Mouse (Mus musculus) embryonic facial prominence, embryonic 15.5 days (tissue): ENCODE results near the gene Galm. TPM values are rescaled to one million over a fixed set of nuclear protein-coding genes. Genes with fewer than 3 reads are reported as not detected.
"Not testable (repeated sequence)": the region's sequence is repeated elsewhere in the genome, so short reads cannot be mapped to it uniquely, and the experiment has no call there.

Experiments used
- ATAC-seq: fragments of 200-750 bp; cut with Nextera tagmentation; 2 replicates; pipeline ENCODE4 v1.8.0; 2017; ENCODE audit warnings: low read depth, moderate TSS enrichment; ENCODE audit not compliant: insufficient number of reproducible peaks, low FRiP score, low TSS enrichment
- H3K27ac ChIP-seq: fragments of 300-500 bp; sonication (generic); replicated peaks from 2 replicates; pipeline ENCODE4 v1.5.1; 2015; ENCODE audit warnings: mild to moderate bottlenecking, inconsistent platforms
- H3K27me3 ChIP-seq: fragments of 300-500 bp; sonication (generic); 2 replicates; pipeline ENCODE4 v1.6.1; 2015; ENCODE audit warnings: inconsistent platforms
- H3K36me3 ChIP-seq: fragments of 300-500 bp; sonication (generic); 2 replicates; pipeline ENCODE4 v1.6.1; 2015; ENCODE audit warnings: mild to moderate bottlenecking, inconsistent platforms
- H3K4me1 ChIP-seq: fragments of 300-500 bp; sonication (generic); 2 replicates; pipeline ENCODE4 v1.6.1; 2015; ENCODE audit warnings: inconsistent platforms
- H3K4me2 ChIP-seq: fragments of 300-500 bp; sonication (generic); replicated peaks from 2 replicates; pipeline ENCODE4 v1.6.1; 2015; ENCODE audit warnings: mild to moderate bottlenecking, inconsistent platforms
- H3K4me3 ChIP-seq: fragments of 300-500 bp; sonication (generic); replicated peaks from 2 replicates; pipeline ENCODE4 v1.5.1; 2015; ENCODE audit warnings: mild to moderate bottlenecking, inconsistent platforms
- H3K9ac ChIP-seq: fragments of 300-500 bp; sonication (generic); 2 replicates; pipeline ENCODE4 v1.6.1; 2015; ENCODE audit warnings: inconsistent platforms
- H3K9me3 ChIP-seq: fragments of 300-500 bp; sonication (generic); replicated peaks from 2 replicates; pipeline ENCODE4 v1.6.1; 2016; ENCODE audit warnings: inconsistent platforms
- WGBS: fragments of 180-500 bp; shearing (Covaris S2); methylation state at CpG from one replicate; pipeline ENCODE4 v1.1.7; 2015; 5-methylcytosine and 5-hydroxymethylcytosine counted together
- polyA plus RNA-seq: library from polyadenylated mRNA; unstranded; fragments of >200 nt; fragmentation: Nextera tagmentation; extraction: Ambion mirVana; gene quantifications from 2 replicates; pipeline ENCODE4 v1.2.1, GENCODE M21; 2015

Galm gene
- polyA plus RNA-seq, 1 experiment from 2014 or later, result 32.0 TPM

- WGBS, result 74% methylated on average over 2 of the region's 2 CpGs
- ATAC-seq, result no peak
- Histone ChIP-seq H3K27me3 (no peaks in the 10 kb centered on the region), H3K9me3 (no peaks in the 10 kb centered on the region), H3K9ac (no peak overlapping the region), H3K4me3 (no peak overlapping the region), H3K27ac (no peak overlapping the region), H3K4me1 (peaks cover 4% of the 10 kb centered on the region; the same call in 1 of the 2 replicates), H3K36me3 (no peaks in the 10 kb centered on the region), H3K4me2 (no peak overlapping the region)
Observed at GRCm38 (mm10) chr17:80220131-80220530, 92.9 kb downstream of the Galm start.

GRCm38 (mm10) chr17:80221202-80221601 is 93.9 kb downstream of the Galm start:
- Histone ChIP-seq H3K4me2 (no peak overlapping the region), H3K4me3 (no peak overlapping the region), H3K9me3 (no peaks in the 10 kb centered on the region), H3K4me1 (peaks cover 5% of the 10 kb centered on the region; the same call in 1 of the 2 replicates), H3K9ac (no peak overlapping the region), H3K27me3 (no peaks in the 10 kb centered on the region), H3K36me3 (no peaks in the 10 kb centered on the region), H3K27ac (no peak overlapping the region)
- WGBS, result 56% methylated on average over 9 of the region's 9 CpGs
- ATAC-seq, result no peak

GRCm38 (mm10) chr17:80221890-80222628 is 94.8 kb downstream of the Galm start:
- Histone ChIP-seq H3K27me3 (no peaks in the 10 kb centered on the region), H3K4me3 (no peak overlapping the region), H3K4me2 (no peak overlapping the region), H3K36me3 (no peaks in the 10 kb centered on the region), H3K4me1 (peaks cover 5% of the 10 kb centered on the region; the same call in 1 of the 2 replicates), H3K9me3 (no peaks in the 10 kb centered on the region), H3K27ac (no peak overlapping the region), H3K9ac (no peak overlapping the region)
- no peak for ATAC-seq
- 73% methylated on average over 3 of the region's 3 CpGs for WGBS

GRCm38 (mm10) chr17:80223829-80224228 is 96.6 kb downstream of the Galm start:
- Histone ChIP-seq H3K9ac (peak overlapping the region; percentile 56; the same call in 1 of the 2 replicates), H3K4me2 (peak overlapping the region; percentile 61), H3K36me3 (peaks cover 12% of the 10 kb centered on the region; the same call in 1 of the 2 replicates), H3K4me3 (peak overlapping the region; percentile 59), H3K27me3 (no peaks in the 10 kb centered on the region), H3K27ac (peak overlapping the region; percentile 91), H3K9me3 (no peaks in the 10 kb centered on the region), H3K4me1 (peaks cover 5% of the 10 kb centered on the region; the same call in 1 of the 2 replicates)
- WGBS, result 5% methylated on average over 9 of the region's 9 CpGs
- no peak for ATAC-seq

GRCm38 (mm10) chr17:80224326-80225116 is 97.2 kb downstream of the Galm start, which contains the start of gene Gemin6:
Gemin6 (plus strand) TSS chr17:80224441.
- peak; percentile 95 for ATAC-seq
- under 1% methylated on average over 33 of the region's 33 CpGs for WGBS
- H3K4me1 ChIP-seq, result peaks cover 5% of the 10 kb centered on the region; the same call in 1 of the 2 replicates

GRCm38 (mm10) chr17:80225142-80225541 is 97.9 kb downstream of the Galm start:
- H3K4me1 ChIP-seq, ATAC-seq, H3K27me3 ChIP-seq, H3K9me3 ChIP-seq: not testable (repeated sequence)
- WGBS, result 47% methylated on average over 5 of the region's 5 CpGs
- Histone ChIP-seq H3K4me2 (peak overlapping the region; percentile 61), H3K9ac (peak overlapping the region; percentile 56; the same call in 1 of the 2 replicates), H3K36me3 (peaks cover 18% of the 10 kb centered on the region; the same call in 1 of the 2 replicates), H3K4me3 (peak overlapping the region; percentile 59), H3K27ac (peak overlapping the region; percentile 91; the same call in 1 of the 2 replicates)

More at GRCm38 (mm10) chr17:80224326-80225116, 97.2 kb downstream of the Galm start, which contains the start of gene Gemin6:
- Histone ChIP-seq H3K27ac (peak within 1 kb of the TSS; percentile 91), H3K27me3 (no peaks in the 10 kb centered on the region), H3K9ac (peak within 1 kb of the TSS; percentile 56), H3K4me2 (peak within 1 kb of the TSS; percentile 61), H3K36me3 (peaks cover 18% of the 10 kb centered on the region; the same call in 1 of the 2 replicates), H3K9me3 (no peaks in the 10 kb centered on the region), H3K4me3 (peak within 1 kb of the TSS; percentile 59)

GRCm38 (mm10) chr17:80229396-80229795 is 102.1 kb downstream of the Galm start:
- WGBS, result 90% methylated on average over 2 of the region's 2 CpGs
- Histone ChIP-seq H3K27ac (no peak overlapping the region), H3K9me3 (no peaks in the 10 kb centered on the region)

GRCm38 (mm10) chr17:80233844-80234243 is 106.6 kb downstream of the Galm start:
- Histone ChIP-seq H3K4me2 (no peak overlapping the region), H3K36me3 (peaks cover 18% of the 10 kb centered on the region), H3K27me3 (no peaks in the 10 kb centered on the region), H3K27ac (no peak overlapping the region), H3K9ac (no peak overlapping the region), H3K9me3 (no peaks in the 10 kb centered on the region), H3K4me1 (no peaks in the 10 kb centered on the region), H3K4me3 (no peak overlapping the region)
- WGBS, result 90% methylated on average over 5 of the region's 5 CpGs
- ATAC-seq, result no peak

More at GRCm38 (mm10) chr17:80229396-80229795, 102.1 kb downstream of the Galm start:
- no peaks in the 10 kb centered on the region for H3K27me3 ChIP-seq
- peaks cover 5% of the 10 kb centered on the region; the same call in 1 of the 2 replicates for H3K4me1 ChIP-seq
- ATAC-seq, result no peak
- no peak overlapping the region for H3K9ac ChIP-seq
- peaks cover 18% of the 10 kb centered on the region; the same call in 1 of the 2 replicates for H3K36me3 ChIP-seq
- no peak overlapping the region for H3K4me3 ChIP-seq
- no peak overlapping the region for H3K4me2 ChIP-seq

GRCm38 (mm10) chr17:80234376-80234775 is 107.1 kb downstream of the Galm start:
- 81% methylated on average over 7 of the region's 7 CpGs for WGBS
- Histone ChIP-seq H3K4me1 (no peaks in the 10 kb centered on the region), H3K4me3 (no peak overlapping the region), H3K4me2 (no peak overlapping the region), H3K36me3 (peaks cover 18% of the 10 kb centered on the region), H3K27me3 (no peaks in the 10 kb centered on the region), H3K9ac (no peak overlapping the region), H3K27ac (no peak overlapping the region), H3K9me3 (no peaks in the 10 kb centered on the region)
- no peak for ATAC-seq
